Mouse (Mus musculus) midbrain, embryonic 16.5 days (tissue): Measurements from ENCODE around the gene Kcnq2. TPM values are rescaled to one million over a fixed set of nuclear protein-coding genes. Genes with fewer than 3 reads are reported as not detected.

Source experiments
- ATAC-seq: fragments of 200-750 bp; cut with Nextera tagmentation; 2 replicates; pipeline ENCODE4 v1.8.0; 2017; ENCODE audit warnings: moderate TSS enrichment
- H3K27ac ChIP-seq: fragments of 300-500 bp; sonication (generic); 2 replicates; pipeline ENCODE4 v1.5.1; 2014; ENCODE audit warnings: mild to moderate bottlenecking, low read length, mixed read lengths
- H3K27me3 ChIP-seq: fragments of 300-500 bp; sonication (generic); 2 replicates; pipeline ENCODE4 v1.6.1; 2014; ENCODE audit warnings: low read depth, low read length, mixed read lengths; ENCODE audit not compliant: control insufficient read depth, insufficient read depth
- H3K36me3 ChIP-seq: fragments of 300-500 bp; sonication (generic); 2 replicates; pipeline ENCODE4 v1.6.1; 2014; ENCODE audit warnings: mild to moderate bottlenecking, low read length, moderate library complexity, mixed read lengths; ENCODE audit not compliant: control insufficient read depth, insufficient read depth
- H3K4me1 ChIP-seq: fragments of 300-500 bp; sonication (generic); 2 replicates; pipeline ENCODE4 v1.6.1; 2014; ENCODE audit warnings: mild to moderate bottlenecking, low read length, mixed read lengths; ENCODE audit not compliant: control insufficient read depth, insufficient read depth
- H3K4me2 ChIP-seq: fragments of 300-500 bp; sonication (generic); 2 replicates; pipeline ENCODE4 v1.6.1; 2014; ENCODE audit warnings: mild to moderate bottlenecking, low read length, mixed read lengths
- H3K4me3 ChIP-seq: fragments of 300-500 bp; sonication (generic); 2 replicates; pipeline ENCODE4 v1.5.1; 2014; ENCODE audit warnings: low read depth, mild to moderate bottlenecking, low read length, moderate library complexity, mixed read lengths
- H3K9ac ChIP-seq: fragments of 300-500 bp; sonication (generic); 2 replicates; pipeline ENCODE4 v1.6.1; 2014; ENCODE audit warnings: low read depth, low read length, mixed read lengths
- H3K9me3 ChIP-seq: fragments of 300-500 bp; sonication (generic); replicated peaks from 2 replicates; pipeline ENCODE4 v1.6.1; 2014; ENCODE audit warnings: mild to moderate bottlenecking, low read length, mixed read lengths; ENCODE audit not compliant: control insufficient read depth, poor library complexity, severe bottlenecking
- WGBS: fragments of 180-500 bp; shearing (Covaris S2); extraction: QIAGEN DNeasy Blood & Tissue Kit; methylation state at CpG from one replicate; pipeline ENCODE4 v1.1.7; 2014; 5-methylcytosine and 5-hydroxymethylcytosine counted together
- polyA plus RNA-seq: library from polyadenylated mRNA; unstranded; fragments of >200 nt; fragmentation: Nextera tagmentation; extraction: Ambion mirVana; gene quantifications from 2 replicates; pipeline ENCODE4 v1.2.1, GENCODE M21; 2015

Gene Kcnq2
- polyA plus RNA-seq, 1 experiment from 2014 or later, result 50.2 TPM

GRCm38 (mm10) chr2:181071706-181072402 is 63.2 kb downstream of the Kcnq2 start:
- Histone ChIP-seq H3K27me3 (no peaks in the 10 kb centered on the region), H3K36me3 (no peaks in the 10 kb centered on the region), H3K9ac (no peak overlapping the region), H3K9me3 (no peaks in the 10 kb centered on the region), H3K27ac (no peak overlapping the region), H3K4me2 (no peak overlapping the region), H3K4me1 (no peaks in the 10 kb centered on the region), H3K4me3 (no peak overlapping the region)
- 61% methylated on average over 7 of the region's 7 CpGs for WGBS
- ATAC-seq, result peak; percentile 71

DNA sequence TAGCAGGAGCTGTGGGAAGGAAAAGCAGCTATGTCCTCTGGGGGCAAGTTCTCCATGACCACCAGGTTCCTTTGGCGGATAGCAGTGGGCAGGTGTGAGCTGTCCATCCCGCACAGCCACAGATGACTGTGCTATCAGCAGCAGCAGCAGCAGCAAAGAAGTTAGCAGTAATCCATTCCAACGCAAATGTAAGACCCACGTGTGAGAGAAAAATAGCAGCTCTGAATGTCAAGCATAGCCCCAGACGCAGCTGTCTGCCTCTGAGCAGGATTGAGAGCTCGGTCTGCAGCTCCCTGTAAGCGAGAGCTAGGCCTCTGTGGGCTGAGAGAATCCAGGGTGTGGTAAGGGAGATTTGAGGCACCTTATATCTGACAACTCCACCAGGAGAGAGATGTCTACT is 65.0 kb downstream of the Kcnq2 start:
- H3K27me3 ChIP-seq, result no peaks in the 10 kb centered on the region
- H3K4me3 ChIP-seq, result no peak overlapping the region
- H3K4me2 ChIP-seq, result no peak overlapping the region
- H3K36me3 ChIP-seq, result no peaks in the 10 kb centered on the region
- no peak overlapping the region for H3K27ac ChIP-seq
- WGBS, result 63% methylated on average over 7 of the region's 7 CpGs
- H3K9ac ChIP-seq, result no peak overlapping the region
- no peaks in the 10 kb centered on the region for H3K4me1 ChIP-seq
- no peak for ATAC-seq
- H3K9me3 ChIP-seq, result no peaks in the 10 kb centered on the region

GRCm38 (mm10) chr2:181068499-181068898 is 66.6 kb downstream of the Kcnq2 start:
- no peak overlapping the region for H3K4me3 ChIP-seq
- H3K9ac ChIP-seq, result no peak overlapping the region
- no peak for ATAC-seq
- no peak overlapping the region for H3K4me2 ChIP-seq
- no peaks in the 10 kb centered on the region for H3K4me1 ChIP-seq
- H3K9me3 ChIP-seq, result no peaks in the 10 kb centered on the region
- H3K27me3 ChIP-seq, result no peaks in the 10 kb centered on the region
- 76% methylated on average over 5 of the region's 5 CpGs for WGBS
- H3K36me3 ChIP-seq, result no peaks in the 10 kb centered on the region
- no peak overlapping the region for H3K27ac ChIP-seq

DNA sequence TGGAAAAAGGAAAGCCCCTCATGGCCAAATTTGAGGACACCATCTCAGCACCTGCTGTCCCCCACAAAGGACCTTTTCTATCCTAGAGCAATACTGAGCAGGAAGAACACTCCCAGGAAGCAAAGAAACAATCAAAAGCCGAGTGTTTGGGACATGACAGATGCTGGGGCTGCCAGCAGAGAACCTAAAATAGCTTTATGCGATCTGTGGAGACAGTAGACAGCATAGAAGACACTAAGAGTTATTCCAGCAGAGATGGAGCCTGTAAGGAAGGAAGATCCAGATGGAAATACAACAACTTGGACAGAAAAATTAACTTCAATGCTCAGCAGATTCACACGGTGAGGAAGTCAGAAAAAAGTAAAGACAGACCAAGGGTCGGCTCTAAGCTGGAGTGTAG is 69.3 kb downstream of the Kcnq2 start:
- Histone ChIP-seq H3K27ac (no peak overlapping the region), H3K4me2 (no peak overlapping the region), H3K9me3 (no peaks in the 10 kb centered on the region), H3K9ac (no peak overlapping the region), H3K4me1 (no peaks in the 10 kb centered on the region), H3K27me3 (no peaks in the 10 kb centered on the region), H3K36me3 (no peaks in the 10 kb centered on the region), H3K4me3 (no peak overlapping the region)
- no peak for ATAC-seq
- 64% methylated on average over 4 of the region's 4 CpGs for WGBS

DNA sequence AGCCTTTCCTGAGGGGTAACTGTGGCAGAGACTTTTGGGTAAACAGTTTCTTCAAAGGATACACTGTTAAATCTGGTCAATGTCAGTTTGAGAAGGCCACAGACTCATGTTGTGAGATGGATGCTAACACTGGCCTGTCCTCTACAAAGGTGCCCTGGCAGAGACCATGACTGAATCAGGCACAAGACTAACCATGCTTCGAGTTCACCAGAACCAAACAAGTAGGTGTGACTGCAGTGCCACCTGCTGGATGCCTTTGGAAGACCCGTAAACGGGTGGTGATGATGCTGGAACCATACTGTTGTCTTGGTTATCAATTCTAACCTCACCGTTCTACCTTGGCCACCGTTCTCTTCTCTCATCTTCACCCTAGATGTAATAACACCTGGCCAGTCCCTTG is 75.0 kb downstream of the Kcnq2 start:
- no peak overlapping the region for H3K27ac ChIP-seq
- no peaks in the 10 kb centered on the region for H3K9me3 ChIP-seq
- H3K9ac ChIP-seq, result no peak overlapping the region
- H3K4me1 ChIP-seq, result peaks cover 8% of the 10 kb centered on the region
- H3K27me3 ChIP-seq, result no peaks in the 10 kb centered on the region
- no peak overlapping the region for H3K4me3 ChIP-seq
- no peaks in the 10 kb centered on the region for H3K36me3 ChIP-seq
- 14% methylated on average over 5 of the region's 5 CpGs for WGBS
- ATAC-seq, result peak; percentile 76
- no peak overlapping the region for H3K4me2 ChIP-seq

GRCm38 (mm10) chr2:181058193-181058592 is 76.9 kb downstream of the Kcnq2 start:
- H3K4me3 ChIP-seq, result no peak overlapping the region
- peaks cover 8% of the 10 kb centered on the region for H3K4me1 ChIP-seq
- H3K4me2 ChIP-seq, result no peak overlapping the region
- no peaks in the 10 kb centered on the region for H3K27me3 ChIP-seq
- no peak overlapping the region for H3K9ac ChIP-seq
- no peaks in the 10 kb centered on the region for H3K36me3 ChIP-seq
- H3K27ac ChIP-seq, result no peak overlapping the region
- H3K9me3 ChIP-seq, result no peaks in the 10 kb centered on the region
- ATAC-seq, result no peak; the same call in 1 of the 2 replicates
- 50% methylated on average over 3 of the region's 3 CpGs for WGBS

- Histone ChIP-seq H3K9me3 (no peaks in the 10 kb centered on the region), H3K36me3 (no peaks in the 10 kb centered on the region), H3K9ac (no peak overlapping the region), H3K27me3 (no peaks in the 10 kb centered on the region), H3K27ac (peak overlapping the region; percentile 40), H3K4me1 (peaks cover 8% of the 10 kb centered on the region), H3K4me3 (no peak overlapping the region), H3K4me2 (no peak overlapping the region)
- peak; percentile 73 for ATAC-seq
- 26% methylated on average over 8 of the region's 8 CpGs for WGBS
Observed at GRCm38 (mm10) chr2:181057341-181057740, 77.8 kb downstream of the Kcnq2 start.

- Histone ChIP-seq H3K4me1 (no peaks in the 10 kb centered on the region), H3K27me3 (no peaks in the 10 kb centered on the region), H3K27ac (no peak overlapping the region), H3K9me3 (no peaks in the 10 kb centered on the region), H3K9ac (no peak overlapping the region), H3K36me3 (no peaks in the 10 kb centered on the region), H3K4me2 (no peak overlapping the region), H3K4me3 (no peak overlapping the region)
- 80% methylated on average over 1 of the region's 1 CpGs for WGBS
- ATAC-seq, result no peak
Observed at GRCm38 (mm10) chr2:181052171-181052570, 82.9 kb downstream of the Kcnq2 start.

GRCm38 (mm10) chr2:181048986-181049385 is 86.1 kb downstream of the Kcnq2 start:
- Histone ChIP-seq H3K27me3 (no peaks in the 10 kb centered on the region), H3K4me2 (no peak overlapping the region), H3K9me3 (no peaks in the 10 kb centered on the region), H3K4me3 (no peak overlapping the region), H3K4me1 (peaks cover under 1% of the 10 kb centered on the region; the same call in 1 of the 2 replicates), H3K27ac (no peak overlapping the region), H3K36me3 (no peaks in the 10 kb centered on the region), H3K9ac (no peak overlapping the region)
- ATAC-seq, result no peak
- WGBS, result 82% methylated on average over 9 of the region's 9 CpGs
